Mouse (Mus musculus) Patski (cell line): Measurements from ENCODE around the gene Med12l. TPM values are rescaled to one million over a fixed set of nuclear protein-coding genes. Genes with fewer than 3 reads are reported as not detected.
A peak's percentile ranks its signal among the peaks of the same experiment; 100 is the strongest.

ENCODE experiments used
- ATAC-seq: fragments of 100-300 bp; one replicate; pipeline ENCODE4 v1.8.0; 2021
- CTCF ChIA-PET: fragments of 350-600 bp; sonication (Branson Sonifier 250); formaldehyde crosslinking; loops from one replicate; lab custom pipeline; 2022; ENCODE audit warnings: inconsistent platforms; lab: Charles Lee
- POLR2A ChIA-PET: fragments of 350-600 bp; sonication (Branson Sonifier 250); formaldehyde crosslinking; loops from one replicate; lab custom pipeline; 2022; ENCODE audit warnings: antibody characterized with exemption, inconsistent platforms; lab: Charles Lee
- DNase-seq: peaks from one replicate; pipeline ENCODE4 v3.0.0-alpha.2; 2011; ENCODE audit warnings: low read depth, low spot score
- H3K27me3 ChIP-seq: fragments of 371-371 bp; one replicate; pipeline ENCODE4 v1.5.1; 2021
- CTCF ChIP-seq: fragments of 100-300 bp; IDR thresholded peaks from one replicate; pipeline ENCODE4 v1.5.1; 2021
- in situ Hi-C: fragments of 300-500 bp; cut with MboI; formaldehyde crosslinking; loops from 3 replicates; pipeline ENCODE4 v1.11.1; 2018; ENCODE audit warnings: low pct_unique_long_range_greater_than_20kb, mixed read lengths
- polyA plus RNA-seq: library from polyadenylated mRNA; unstranded; gene quantifications from one replicate; pipeline ENCODE4 v1.2.3, GENCODE M21; 2021

The Med12l gene
- polyA plus RNA-seq, 1 experiment from 2014 or later, result 7.6 TPM

DNA sequence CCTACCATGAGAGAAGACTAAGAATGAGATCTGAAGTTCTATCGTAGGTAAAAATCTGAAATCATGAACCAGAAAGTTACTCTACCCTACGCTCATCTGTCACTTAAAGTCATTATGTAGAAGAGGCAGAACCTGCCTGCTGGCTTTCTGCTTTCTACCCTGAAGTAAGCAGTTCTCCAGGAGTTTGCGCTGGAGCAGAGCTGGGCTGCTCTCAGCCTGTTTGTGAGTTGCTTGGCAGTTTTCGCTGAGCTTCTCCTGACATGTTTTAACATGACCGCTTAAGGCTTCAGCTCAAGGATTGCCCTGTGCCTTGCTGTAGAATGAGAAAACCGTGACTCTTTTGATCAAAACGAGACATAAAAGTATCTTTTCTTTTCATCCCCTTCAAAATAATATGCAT is 188.5 kb downstream of the Med12l start:
- ChIA-PET CTCF (interaction anchor here (1.1 to 1.8 kb wide), 2 partner anchors 10 to 12 kb away, joined by 3 to 6 read pairs; no protein-coding TSS in a partner anchor), POLR2A (no interaction called here)
- DNase-seq (no peak), ATAC-seq (no peak)
- in situ Hi-C loops, result loop anchor here (25.0 kb wide), 1 partner anchor 668 kb away; the partner anchor contains the start of gene Gm8298
- no peak for TF ChIP-seq CTCF
- no peaks in the 10 kb centered on the region for H3K27me3 ChIP-seq

DNA sequence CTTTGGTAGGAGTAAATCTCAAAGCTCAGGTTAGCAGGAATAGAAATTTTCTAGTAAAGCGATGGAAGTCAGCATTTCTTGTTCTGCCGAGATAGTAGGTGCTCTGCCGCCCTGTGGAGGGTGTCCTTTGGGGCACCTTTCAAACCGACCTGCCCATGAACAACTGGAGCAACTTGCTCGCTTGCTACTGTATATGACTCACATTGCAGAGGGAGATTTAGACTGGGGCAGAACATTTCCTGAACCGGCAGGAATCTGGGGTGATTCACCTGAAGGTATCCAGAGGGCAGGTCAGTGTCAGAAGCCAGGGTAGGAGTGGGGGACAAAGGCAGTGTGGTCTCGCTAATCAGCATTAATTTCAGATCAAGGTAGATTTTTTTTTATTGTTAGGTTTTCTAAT is 189.3 kb downstream of the Med12l start, which contains the start of gene Gpr87:
TSS of gene Gpr87 (minus strand) at position 167 of the 400 bp plus-strand sequence.
- POLR2A ChIA-PET, result no interaction called here
- CTCF ChIA-PET, result interaction anchor here (1.1 kb wide), 1 partner anchor 10 kb away, joined by 3 read pairs; no protein-coding TSS in a partner anchor
- no peak for DNase-seq
- H3K27me3 ChIP-seq, result no peaks in the 10 kb centered on the region
- in situ Hi-C loops, result loop anchor here (25.0 kb wide), 1 partner anchor 667 kb away; the partner anchor contains the start of gene Gm8298
- no peak for TF ChIP-seq CTCF
- ATAC-seq, result no peak

DNA sequence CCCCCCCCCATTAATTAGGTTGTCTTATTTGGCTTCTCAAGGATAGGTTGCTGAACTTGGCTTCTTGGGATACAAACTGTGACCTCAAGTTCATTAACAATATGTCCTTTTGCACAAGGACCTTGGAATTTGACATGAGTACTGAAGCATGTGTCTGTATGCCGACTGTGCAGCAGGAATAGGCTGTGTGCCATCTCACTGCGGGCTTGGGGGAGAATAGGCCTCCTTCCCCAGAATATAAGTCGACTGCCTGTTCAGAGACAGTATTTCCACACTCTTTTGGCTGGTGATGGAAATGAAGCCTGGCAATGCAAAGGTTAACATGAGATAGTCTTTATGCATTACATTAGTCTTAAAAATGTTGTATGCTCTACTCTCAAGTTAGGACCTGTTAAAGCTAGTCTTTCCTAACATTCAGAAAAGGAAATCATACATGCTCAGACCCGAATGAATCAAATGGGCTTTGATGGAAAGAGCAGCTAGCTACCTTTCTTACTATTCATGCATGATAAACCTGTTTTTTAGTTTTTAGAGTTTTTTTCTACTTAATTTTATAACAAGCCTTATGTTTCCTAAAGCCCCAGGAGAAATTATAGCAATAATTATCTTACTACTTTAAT is 191.8 kb downstream of the Med12l start:
- DNase-seq, result no peak
- CTCF ChIA-PET, result no interaction called here

DNA sequence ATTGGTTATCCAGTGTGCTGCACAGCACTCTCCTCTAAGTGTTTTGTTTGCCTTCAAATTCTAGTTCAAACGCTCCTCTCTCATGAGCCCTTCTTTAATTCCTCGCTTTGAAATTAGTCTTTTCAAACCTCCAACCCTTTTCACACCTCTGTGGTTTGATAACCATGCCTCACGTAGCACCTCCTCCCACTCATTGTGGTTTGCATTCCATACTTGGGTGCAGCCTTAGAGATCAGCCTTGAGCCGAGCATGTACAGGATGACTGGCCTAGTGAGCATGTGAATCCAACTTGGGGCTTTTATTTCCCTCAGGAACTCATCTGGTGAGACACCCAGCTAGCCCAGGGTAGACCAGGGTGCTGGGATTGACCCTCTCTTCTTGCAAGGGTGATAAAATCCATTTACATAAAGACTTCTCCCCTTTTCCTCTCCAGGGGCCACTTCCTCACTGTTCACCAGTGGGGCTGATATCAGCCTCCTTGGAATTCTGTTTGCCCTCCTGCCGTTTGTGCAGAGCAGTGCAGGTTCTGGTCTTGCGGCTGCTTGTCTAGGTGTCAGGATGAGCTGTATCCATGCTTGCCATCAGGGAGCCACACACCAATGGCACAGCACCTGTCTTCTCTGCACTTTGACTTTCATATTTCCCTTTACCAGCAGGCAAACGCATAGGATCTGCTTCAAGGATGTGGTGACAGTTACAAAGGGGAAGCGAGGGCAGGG is 198.3 kb downstream of the Med12l start:
- DNase-seq (no peak), ATAC-seq (peak; percentile 91)
- ChIA-PET POLR2A (interaction anchor here (1.1 kb wide), 1 partner anchor 13 kb away, joined by 3 read pairs; no protein-coding TSS in a partner anchor), CTCF (interaction anchor here (0.8 to 3.7 kb wide), 5 partner anchors 10 to 84 kb away, joined by 3 to 17 read pairs (median 3); no protein-coding TSS in a partner anchor)
- H3K27me3 ChIP-seq, result no peaks in the 10 kb centered on the region
- in situ Hi-C loops, result no loop called here
- TF ChIP-seq CTCF, result no peak

More for the DNA sequence above, 191.8 kb downstream of the Med12l start:
- in situ Hi-C loops, result loop anchor here (25.0 kb wide), 1 partner anchor 665 kb away; the partner anchor contains the start of gene Gm8298
- POLR2A ChIA-PET, result no interaction called here
- no peak for TF ChIP-seq CTCF
- H3K27me3 ChIP-seq, result no peaks in the 10 kb centered on the region
- ATAC-seq, result no peak

DNA sequence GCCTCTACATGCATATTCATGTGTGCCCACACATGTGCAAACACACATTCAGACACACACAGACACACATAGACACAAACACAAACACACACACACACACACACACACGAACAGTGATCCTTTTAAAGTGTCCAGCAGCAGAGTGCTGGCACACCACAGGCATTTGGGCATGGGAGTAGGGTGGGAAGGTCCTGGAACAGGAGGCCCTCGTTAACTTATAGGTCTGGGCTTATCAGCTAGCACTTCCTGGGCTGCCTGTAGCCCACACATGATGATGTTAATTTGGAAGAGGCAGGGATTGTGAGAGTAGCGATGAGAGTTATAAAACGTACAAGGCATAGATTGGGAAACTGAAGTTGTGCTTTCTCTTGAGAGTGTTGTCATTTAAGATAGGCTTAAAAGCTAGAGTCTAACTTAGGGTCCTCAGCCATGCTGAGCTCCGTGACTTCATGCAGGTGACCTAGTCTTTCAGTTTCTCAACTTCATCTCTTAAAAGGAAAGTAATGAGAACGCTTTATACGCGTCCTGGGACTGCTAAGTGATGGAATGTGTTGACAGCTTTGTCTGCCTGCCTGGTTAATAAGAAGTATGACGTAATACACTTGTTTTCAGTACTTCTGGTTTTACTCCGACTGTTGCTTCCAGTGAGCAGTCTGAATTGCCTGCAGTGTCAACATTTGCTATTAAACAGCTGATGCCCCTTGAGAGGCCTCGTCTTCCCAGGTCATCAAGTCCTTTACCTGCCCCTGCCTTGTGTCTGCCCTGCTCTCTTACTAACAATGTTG is 199.3 kb downstream of the Med12l start:
- DNase-seq (no peak), ATAC-seq (no peak)
- TF ChIP-seq CTCF, result no peak
- POLR2A ChIA-PET, result no interaction called here
- CTCF ChIA-PET, result interaction anchor here (0.8 to 3.7 kb wide), 4 partner anchors 10 to 85 kb away, joined by 3 to 17 read pairs (median 3); no protein-coding TSS in a partner anchor
- H3K27me3 ChIP-seq, result no peaks in the 10 kb centered on the region
- in situ Hi-C loops, result loop anchor here (5.0 kb wide), 1 partner anchor 83 kb away; no protein-coding TSS in a partner anchor

DNA sequence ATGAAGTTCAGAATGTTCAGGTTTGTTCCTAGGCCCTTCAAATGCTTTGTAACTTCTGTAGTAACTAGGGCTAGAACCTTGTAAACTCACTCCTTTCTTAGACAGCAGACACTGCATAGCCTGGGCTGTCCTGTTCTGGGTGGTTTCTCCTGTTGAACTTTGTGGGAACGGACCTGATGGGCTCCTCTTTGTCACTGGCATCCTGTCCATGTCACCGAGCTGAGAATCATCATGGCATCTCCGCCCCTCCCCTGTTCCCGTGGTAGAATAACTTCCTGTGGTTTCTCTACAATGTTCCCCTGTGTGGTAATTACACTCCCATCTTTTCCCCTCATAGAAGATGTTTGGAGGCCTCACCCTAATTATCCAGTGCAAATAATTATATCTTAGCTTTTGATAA is 200.3 kb downstream of the Med12l start:
- in situ Hi-C loops, result loop anchor here (5.0 kb wide), 1 partner anchor 84 kb away; no protein-coding TSS in a partner anchor
- ChIA-PET POLR2A (no interaction called here), CTCF (interaction anchor here (1.1 to 2.4 kb wide), 4 partner anchors 16 to 85 kb away, joined by 3 to 9 read pairs (median 4); no protein-coding TSS in a partner anchor)
- DNase-seq (no peak), ATAC-seq (no peak)
- no peaks in the 10 kb centered on the region for H3K27me3 ChIP-seq
- no peak for TF ChIP-seq CTCF

DNA sequence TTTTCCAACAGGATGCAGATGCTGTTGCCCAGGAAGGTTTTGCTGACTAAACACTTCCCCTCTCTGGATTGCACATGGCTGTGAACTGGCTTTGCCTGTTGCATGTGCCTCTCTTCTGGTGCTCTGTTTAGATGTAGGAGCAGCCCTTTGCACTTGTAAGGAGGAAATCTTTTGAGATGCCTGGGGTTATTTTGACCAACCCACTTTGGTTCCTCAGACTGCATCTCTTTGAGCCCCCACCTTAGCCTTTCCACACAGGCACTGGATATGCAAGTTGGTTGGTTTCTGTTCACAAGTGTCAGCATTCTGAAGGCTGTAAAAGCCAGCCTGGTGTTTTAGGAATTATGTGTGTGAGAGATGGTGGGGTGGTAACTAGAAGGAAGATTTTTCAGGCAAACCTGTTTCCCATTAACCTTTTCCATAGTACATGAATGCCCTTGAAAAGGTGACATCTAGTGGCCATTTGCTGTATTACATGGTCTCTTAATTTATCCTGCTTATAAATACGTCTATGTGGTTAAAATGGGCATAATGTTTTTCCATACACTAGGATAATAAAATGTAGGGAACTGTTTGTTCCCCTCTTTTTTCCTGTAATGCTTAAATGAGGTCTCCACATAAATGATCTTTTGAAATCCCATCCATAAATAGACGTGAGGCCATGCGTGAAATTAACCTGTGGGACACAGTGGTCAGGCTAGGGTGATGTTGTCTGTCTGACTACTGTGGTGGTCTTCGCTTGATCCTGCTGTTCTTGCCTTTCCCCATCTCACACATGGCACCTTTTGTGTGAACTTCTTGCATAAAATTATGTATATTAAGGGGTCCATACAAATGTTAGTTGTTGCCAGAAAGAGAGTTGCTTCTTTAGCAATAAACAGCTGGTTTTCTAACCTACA is 203.3 kb downstream of the Med12l start:
- ATAC-seq (peak; percentile 68), DNase-seq (no peak)
- peak; percentile 70 for TF ChIP-seq CTCF
- ChIA-PET CTCF (interaction anchor here (1.0 to 1.7 kb wide), 4 partner anchors 9 to 88 kb away, joined by 3 to 13 read pairs (median 4); no protein-coding TSS in a partner anchor), POLR2A (no interaction called here)
- H3K27me3 ChIP-seq, result no peaks in the 10 kb centered on the region
- in situ Hi-C loops, result loop anchor here (5.0 kb wide), 1 partner anchor 87 kb away; no protein-coding TSS in a partner anchor

DNA sequence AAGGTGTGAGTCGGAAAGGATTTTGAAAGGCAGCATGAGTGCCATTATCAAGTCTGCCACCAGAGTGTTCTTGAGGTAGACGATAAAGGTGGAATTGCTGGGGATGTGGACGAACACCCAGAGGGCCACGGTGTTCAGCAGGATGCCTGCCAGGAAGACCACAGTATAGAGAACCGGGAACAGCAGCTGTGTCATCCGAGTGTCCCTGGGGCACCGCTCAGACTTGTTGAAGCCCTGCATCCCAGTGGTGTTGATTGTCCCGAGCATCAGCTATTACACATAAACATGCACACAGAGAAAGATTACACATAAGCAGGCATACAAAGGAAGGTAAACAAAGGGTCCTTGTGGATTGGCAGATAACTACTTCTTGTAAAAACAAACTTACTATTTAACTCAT is 204.5 kb downstream of the Med12l start:
- POLR2A ChIA-PET, result no interaction called here
- TF ChIP-seq CTCF, result no peak

DNA sequence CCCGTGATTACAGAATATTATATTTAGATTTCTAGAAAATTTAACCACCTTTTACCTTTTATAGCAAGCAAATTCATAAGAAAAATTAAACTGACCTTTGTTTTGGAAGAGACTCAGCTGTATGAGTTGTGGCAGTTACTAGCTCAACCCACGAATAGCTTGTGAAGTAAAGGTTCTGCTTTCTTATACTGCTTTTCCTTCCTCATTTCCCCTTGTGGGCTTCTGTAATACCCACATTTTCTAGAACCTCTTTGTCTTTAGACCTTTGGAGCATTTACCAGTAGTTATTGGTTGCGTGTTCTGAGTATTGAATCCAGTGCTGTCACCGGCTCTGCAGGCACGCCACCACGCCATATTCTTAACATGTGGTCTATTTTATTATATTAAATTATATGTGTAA is 205.1 kb downstream of the Med12l start, which contains the start of gene P2ry13:
TSS of gene P2ry13 (minus strand) at position 156 of the 400 bp plus-strand sequence.
- no peak for DNase-seq
- TF ChIP-seq CTCF, result no peak
- H3K27me3 ChIP-seq, result no peaks in the 10 kb centered on the region
- ATAC-seq, result no peak
- CTCF ChIA-PET, result interaction anchor here (1.2 to 1.7 kb wide), 6 partner anchors 11 to 142 kb away, joined by 3 to 13 read pairs (median 4); no protein-coding TSS in a partner anchor
- in situ Hi-C loops, result no loop called here
- POLR2A ChIA-PET, result no interaction called here

More for the DNA sequence above, 204.5 kb downstream of the Med12l start:
- in situ Hi-C loops, result no loop called here
- DNase-seq (no peak), ATAC-seq (no peak)
- CTCF ChIA-PET, result interaction anchor here (1.3 to 1.7 kb wide), 4 partner anchors 10 to 141 kb away, joined by 3 to 13 read pairs (median 4); no protein-coding TSS in a partner anchor
- no peaks in the 10 kb centered on the region for H3K27me3 ChIP-seq
